Mouse (Mus musculus) embryonic facial prominence, embryonic 14.5 days (tissue): ENCODE measurements around the gene Gm44511. TPM values are rescaled to one million over a fixed set of nuclear protein-coding genes. Genes with fewer than 3 reads are reported as not detected.

Experiments
- polyA plus RNA-seq: library from polyadenylated mRNA; unstranded; fragments of >200 nt; fragmentation: Nextera tagmentation; extraction: Ambion mirVana; gene quantifications from 2 replicates; pipeline ENCODE4 v1.2.1, GENCODE M21; 2014

Gene Gm44511
- polyA plus RNA-seq, 1 experiment from 2014 or later = 0.42 TPM

Other genes starting within 250 kb of the Gm44511 start
- 3.7 and 4.8 TPM in 2 replicates for gene A2ml1, start 244.7 kb downstream of the Gm44511 start, polyA plus RNA-seq
- not detected in 2 replicates for gene Klrb1a, start 202.8 kb downstream of the Gm44511 start, polyA plus RNA-seq
- gene Clec2h, start 163.9 kb downstream of the Gm44511 start, polyA plus RNA-seq = not detected in 2 replicates
- not detected in 2 replicates for gene Klrb1, start 103.3 kb downstream of the Gm44511 start, polyA plus RNA-seq
- 0.14 TPM in 1 of 2 replicates, not detected in the other for gene Klrb1c, start 37.1 kb downstream of the Gm44511 start, polyA plus RNA-seq
- gene Klrb1b, start within 50 bp of the Gm44511 start, polyA plus RNA-seq = 0.39 TPM in 1 of 2 replicates, not detected in the other
- not detected in 2 replicates for gene Clec2i, start 61.3 kb upstream of the Gm44511 start, polyA plus RNA-seq
- 0.56 and 1.1 TPM in 2 replicates for gene BC035044, start 64.8 kb upstream of the Gm44511 start, polyA plus RNA-seq
- gene Clec2g, start 108.1 kb upstream of the Gm44511 start, polyA plus RNA-seq = 1.1 and 1.4 TPM in 2 replicates
- 0.51 and 0.80 TPM in 2 replicates for gene Klrb1f, start 219.6 kb upstream of the Gm44511 start, polyA plus RNA-seq